Mouse (Mus musculus) induced T-regulatory cell, adult 2 months (primary cell): ENCODE data around the gene Ccl22.

Experiments used
- DNase-seq: peaks from one replicate; pipeline ENCODE4 v3.0.0-alpha.2; 2012; ENCODE audit warnings: low read depth

Gene Ccl22

GRCm38 (mm10) chr8:94778895-94779533, 33.6 kb downstream of the Ccl22 start:
- DNase-seq: peak; percentile 56

GRCm38 (mm10) chr8:94779534-94780294, 34.3 kb downstream of the Ccl22 start:
- peak; percentile 15 for DNase-seq

DNA sequence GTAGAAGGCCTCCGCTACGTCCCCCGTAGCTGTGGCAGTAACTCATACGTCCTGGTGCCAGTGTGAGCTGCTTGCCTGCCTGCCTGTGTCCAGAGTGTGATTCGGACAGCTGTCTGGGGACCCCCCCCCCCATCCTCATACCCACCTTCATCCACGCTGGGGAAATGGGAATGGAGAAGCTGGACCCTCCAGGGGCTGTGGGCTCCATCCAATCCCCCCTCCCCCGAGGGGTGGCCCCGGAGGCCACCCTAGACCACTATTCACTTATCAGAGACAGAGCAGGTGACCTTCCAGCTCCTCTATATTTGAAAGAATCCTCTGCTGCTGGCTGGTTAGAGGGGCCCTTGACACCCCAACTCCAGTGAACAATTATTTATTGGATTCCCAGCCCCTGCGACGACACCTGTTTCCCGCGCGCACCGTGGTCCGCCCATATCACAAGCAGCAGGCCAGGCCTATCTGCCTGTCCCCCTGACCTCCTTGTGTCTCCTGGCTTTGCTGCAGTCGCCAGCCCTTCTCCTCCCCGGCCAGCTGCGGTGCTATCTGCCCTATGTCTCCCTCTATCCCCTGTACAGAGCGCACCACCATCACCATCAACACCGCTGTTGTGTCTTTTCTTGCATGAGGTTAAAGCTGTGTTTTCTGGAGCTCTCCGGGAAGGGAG, 35.2 kb downstream of the Ccl22 start:
- DNase-seq: no peak

DNA sequence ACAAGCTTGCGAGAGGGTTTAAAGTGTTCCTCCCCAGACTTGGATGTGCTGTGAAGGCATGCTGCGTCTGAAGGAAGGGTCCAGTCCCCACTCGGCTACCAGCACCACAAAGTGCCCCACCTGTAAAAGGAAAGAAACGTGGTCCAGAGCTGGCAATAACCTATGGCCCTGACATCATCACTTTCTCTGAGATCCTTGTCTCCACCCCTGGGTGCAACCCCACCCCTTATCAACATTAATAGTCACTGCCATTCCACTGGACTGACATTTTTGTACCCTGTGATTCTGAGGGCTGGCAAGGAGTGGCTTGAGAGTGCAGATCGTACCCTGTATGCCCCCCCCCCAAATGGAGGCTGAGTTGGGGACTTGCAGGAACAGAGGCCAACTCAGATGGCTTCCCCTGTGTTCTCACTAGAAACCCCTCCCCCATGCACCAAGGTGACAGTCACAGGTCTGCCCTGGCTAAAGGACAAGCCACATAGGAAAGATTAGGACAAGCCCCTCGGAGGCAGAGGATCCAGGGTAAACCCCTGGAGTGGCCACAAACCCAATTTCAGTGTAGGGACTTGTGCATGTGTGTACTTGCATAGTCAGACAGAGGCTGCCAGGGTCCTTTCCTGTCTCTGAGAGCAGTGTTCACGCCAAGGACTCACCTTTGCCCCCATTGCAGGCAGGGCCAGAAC, 35.9 kb downstream of the Ccl22 start:
- DNase-seq: no peak

DNA sequence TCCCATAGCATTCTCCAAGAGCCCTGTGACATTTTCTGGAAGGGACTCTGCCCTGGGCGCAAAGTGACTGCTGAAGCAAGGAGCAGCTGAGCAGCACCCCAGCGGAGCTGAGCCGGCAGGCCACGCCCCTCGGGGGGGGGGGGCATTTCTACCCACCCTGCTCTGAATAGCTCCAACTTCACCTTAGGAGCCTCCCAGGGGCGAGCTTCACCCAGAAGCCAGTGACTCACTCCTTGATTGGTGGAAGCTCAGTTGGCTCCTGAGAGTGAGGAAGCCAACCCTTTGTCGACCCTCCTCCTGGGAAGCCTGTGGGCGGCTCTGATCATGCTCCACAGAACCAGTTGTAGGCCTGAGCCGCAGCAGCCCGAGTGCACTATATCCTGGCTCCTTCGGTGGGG, 36.4 kb downstream of the Ccl22 start:
- no peak for DNase-seq

- no peak for DNase-seq
Observed at GRCm38 (mm10) chr8:94783890-94784289, 38.5 kb downstream of the Ccl22 start.

DNA sequence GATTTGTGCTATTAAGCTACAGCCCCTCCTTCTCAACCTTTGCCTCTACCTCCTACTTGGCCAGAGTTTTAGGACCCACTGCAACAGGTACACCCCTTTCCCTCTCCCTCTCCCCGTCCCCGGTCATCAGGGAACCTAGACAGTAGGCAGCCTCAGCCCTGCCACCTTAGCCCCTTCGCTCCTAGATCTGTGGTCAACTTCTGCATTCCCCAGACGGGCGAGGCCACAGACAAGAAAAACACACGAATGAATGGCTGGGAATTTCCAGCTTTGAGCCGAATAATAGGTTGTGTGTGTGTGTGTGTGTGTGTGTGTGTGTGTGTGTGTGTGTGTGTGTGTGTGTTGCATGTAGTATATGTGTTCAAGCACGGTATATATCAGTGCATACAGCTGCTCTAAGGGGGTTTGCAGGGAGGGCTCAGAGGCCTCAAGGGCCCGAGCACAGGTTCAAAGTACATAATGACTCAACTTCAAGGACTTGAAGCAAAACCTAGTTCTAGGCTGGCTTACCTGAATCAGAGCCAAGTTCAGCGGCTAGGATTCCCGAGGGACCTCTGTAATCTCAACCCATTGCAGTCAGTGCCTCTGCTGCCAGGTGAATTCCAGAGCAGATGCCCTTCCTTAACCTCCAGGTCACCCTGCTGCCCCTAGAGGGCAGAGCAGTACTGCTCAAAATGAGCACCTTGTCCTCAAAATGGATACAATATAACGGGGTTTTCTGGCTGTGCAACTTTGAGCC, 40.0 kb downstream of the Ccl22 start:
- peak; percentile 67 for DNase-seq

DNA sequence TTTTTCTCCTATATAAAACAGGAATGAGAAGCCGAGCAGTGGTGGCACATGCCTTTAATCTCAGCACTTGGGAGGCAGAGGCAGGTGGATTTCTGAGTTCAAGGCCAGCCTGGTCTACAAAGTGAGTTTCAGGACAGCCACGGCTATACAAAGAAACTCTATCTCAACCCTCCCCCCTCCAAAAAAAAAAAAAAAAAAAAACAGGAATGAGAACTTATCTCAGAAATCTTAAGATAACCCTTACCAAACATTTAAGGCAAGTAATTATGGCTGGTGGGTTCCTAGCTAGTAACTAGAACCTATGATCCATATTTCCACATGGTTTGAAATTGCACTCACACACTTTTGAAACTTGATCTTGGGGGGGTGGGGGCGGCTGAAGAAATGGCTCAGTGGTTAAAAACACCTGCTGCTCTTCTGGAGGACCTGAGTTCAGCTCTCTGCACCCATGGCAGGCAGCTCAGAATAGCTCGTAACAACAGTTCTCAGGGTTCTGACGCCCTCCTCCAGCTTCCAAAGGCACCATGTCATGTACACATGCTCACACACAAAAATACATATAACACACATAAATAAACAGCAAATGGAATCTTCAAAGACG, 40.7 kb downstream of the Ccl22 start:
- DNase-seq: no peak

DNA sequence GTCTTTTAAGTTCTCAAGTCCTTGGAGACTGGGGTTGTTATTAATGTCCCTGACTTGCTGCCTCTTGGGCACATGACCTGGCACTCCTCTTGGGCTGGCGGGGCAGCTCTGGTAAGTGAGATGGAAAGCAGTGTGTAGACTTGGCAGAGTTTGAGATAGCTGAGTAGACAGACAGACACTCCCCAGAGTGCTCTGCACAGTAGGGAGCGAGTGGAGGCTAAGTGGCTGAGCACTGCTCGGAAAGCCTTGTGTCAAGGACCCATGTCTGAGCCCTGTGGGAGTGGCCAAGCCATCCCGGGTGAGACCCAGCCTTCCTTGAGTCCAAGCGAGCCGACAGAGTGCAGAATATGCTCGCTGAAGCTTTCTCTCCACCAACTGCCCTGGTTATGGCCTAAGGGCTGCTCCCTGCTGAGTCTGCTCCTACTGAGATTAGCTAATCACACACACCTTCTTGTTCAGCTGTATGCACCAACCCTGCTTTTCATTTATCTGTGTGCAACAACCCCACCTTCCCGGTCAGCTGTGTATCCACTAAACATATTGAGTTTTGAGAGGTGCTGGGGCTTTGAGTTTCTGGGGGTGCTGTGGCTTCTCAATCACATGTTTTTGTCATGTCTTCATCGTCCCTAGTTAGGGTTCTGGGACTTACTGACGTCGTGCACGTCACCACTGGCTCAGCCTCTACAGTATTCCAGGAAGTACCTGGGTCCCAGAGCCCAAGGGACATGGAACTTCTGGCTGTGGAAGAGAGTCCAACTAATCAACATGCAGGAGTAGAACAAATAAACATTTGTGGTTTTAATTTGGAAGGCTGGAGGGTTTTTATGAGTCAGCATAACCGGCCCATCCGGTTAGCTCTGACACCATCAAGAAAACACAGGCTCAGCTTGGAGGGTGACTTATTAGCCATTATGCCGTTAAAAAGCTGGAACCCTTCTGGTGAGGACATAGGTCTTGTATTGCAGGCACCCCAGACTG, 42.4 kb downstream of the Ccl22 start:
- no peak for DNase-seq

GRCm38 (mm10) chr8:94789256-94789955, 44.0 kb downstream of the Ccl22 start:
- no peak for DNase-seq

- no peak for DNase-seq
Observed at GRCm38 (mm10) chr8:94794368-94794767, 49.0 kb downstream of the Ccl22 start.

- no peak for DNase-seq
Observed at GRCm38 (mm10) chr8:94794782-94795181, 49.4 kb downstream of the Ccl22 start.

DNA sequence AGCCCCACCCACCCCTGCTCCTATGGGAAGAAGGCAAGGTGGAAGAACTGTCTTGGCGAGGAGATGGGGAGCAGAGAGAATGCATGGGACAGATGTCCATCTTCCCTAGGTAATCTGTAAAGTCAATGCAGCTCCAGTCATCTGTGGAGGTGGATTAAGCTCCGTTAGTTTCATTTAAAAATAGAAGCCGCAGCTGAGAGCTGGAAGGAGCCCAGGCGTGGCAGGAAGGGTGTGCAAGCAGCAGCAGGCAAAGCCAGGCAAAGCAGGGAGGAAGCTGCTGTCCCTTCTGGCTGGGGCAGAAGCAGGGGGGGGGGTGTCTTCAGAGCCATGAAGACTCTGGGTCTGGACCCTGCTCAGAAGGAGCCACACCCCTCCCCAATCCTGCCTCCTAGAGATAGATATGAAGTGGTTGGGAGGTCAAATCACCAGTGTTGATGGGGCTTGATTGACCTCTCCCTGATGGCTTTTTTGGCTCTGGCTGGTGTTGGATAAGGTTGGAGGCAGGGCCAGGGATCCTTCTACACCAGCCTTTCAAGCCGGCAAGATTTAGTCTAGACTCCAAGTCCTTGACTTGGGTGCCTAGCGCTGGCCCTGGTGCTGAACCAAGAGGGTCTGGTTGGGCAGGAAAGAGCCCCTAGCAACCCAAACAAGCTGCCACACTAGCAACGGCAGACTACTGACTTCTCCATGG, 55.0 kb downstream of the Ccl22 start:
- no peak for DNase-seq
